Mouse (Mus musculus): Measurements from ENCODE around the gene Sephs2. TPM values are rescaled to one million over a fixed set of nuclear protein-coding genes. Genes with fewer than 3 reads are reported as not detected.

Gene Sephs2
- polyA plus RNA-seq (2015; fragmentation: Illumina TruSeq; extraction: RNeasy Lipid Tissue Mini Kit (QIAGEN cat#74804); ENCODE audit: low read depth, low replicate concordance), result 35.9 TPM

GRCm38 (mm10) chr7:127273925-127274789 lies at the start of gene Sephs2:
Gene Sephs2, minus strand, starts transcription at chr7:127274055.

GRCm38 (mm10) chr7:127296098-127296497 lies 22.2 kb upstream of the Sephs2 start, which contains the start of gene Itgal:
Gene Itgal, plus strand, starts transcription at chr7:127296260.

GRCm38 (mm10) chr7:127260309-127261111 lies 13.3 kb downstream of the Sephs2 start, which contains the start of gene Dctpp1:
Gene Dctpp1, minus strand, starts transcription at chr7:127260709.

GRCm38 (mm10) chr7:127243870-127244657 lies 29.8 kb downstream of the Sephs2 start, which contains the start of gene Zfp771:
Gene Zfp771, plus strand, starts transcription at chr7:127244274.

GRCm38 (mm10) chr7:127232622-127233367 lies 41.1 kb downstream of the Sephs2 start, which contains the start of the genes Zfp553 and Sept1:
Gene Zfp553, plus strand, starts transcription at chr7:127233061.
Gene Sept1, minus strand, starts transcription at chr7:127233130.

Other genes starting within 250 kb of the Sephs2 start
- gene Maz, start 247.0 kb downstream of the Sephs2 start, polyA plus RNA-seq (2015; fragmentation: Illumina TruSeq; extraction: RNeasy Lipid Tissue Mini Kit (QIAGEN cat#74804); ENCODE audit: low read depth, low replicate concordance), result 137 TPM
- 8.7 TPM for gene Kif22, start 231.6 kb downstream of the Sephs2 start, polyA plus RNA-seq (2015; fragmentation: Illumina TruSeq; extraction: RNeasy Lipid Tissue Mini Kit (QIAGEN cat#74804); ENCODE audit: low read depth, low replicate concordance)
- not detected for gene Zg16, start 186.7 kb downstream of the Sephs2 start, polyA plus RNA-seq (2015; fragmentation: Illumina TruSeq; extraction: RNeasy Lipid Tissue Mini Kit (QIAGEN cat#74804); ENCODE audit: low read depth, low replicate concordance)
- gene AI467606, start 182.7 kb downstream of the Sephs2 start, polyA plus RNA-seq (2015; fragmentation: Illumina TruSeq; extraction: RNeasy Lipid Tissue Mini Kit (QIAGEN cat#74804); ENCODE audit: low read depth, low replicate concordance), result 2.3 TPM
- gene Qprt, start 151.8 kb downstream of the Sephs2 start, polyA plus RNA-seq (2015; fragmentation: Illumina TruSeq; extraction: RNeasy Lipid Tissue Mini Kit (QIAGEN cat#74804); ENCODE audit: low read depth, low replicate concordance), result 0.36 TPM
- 0.21 TPM for gene Spn, start 136.2 kb downstream of the Sephs2 start, polyA plus RNA-seq (2015; fragmentation: Illumina TruSeq; extraction: RNeasy Lipid Tissue Mini Kit (QIAGEN cat#74804); ENCODE audit: low read depth, low replicate concordance)
- gene Cd2bp2, start 78.0 kb downstream of the Sephs2 start, polyA plus RNA-seq (2015; fragmentation: Illumina TruSeq; extraction: RNeasy Lipid Tissue Mini Kit (QIAGEN cat#74804); ENCODE audit: low read depth, low replicate concordance), result 74.5 TPM
- gene Tbc1d10b, start 65.6 kb downstream of the Sephs2 start, polyA plus RNA-seq (2015; fragmentation: Illumina TruSeq; extraction: RNeasy Lipid Tissue Mini Kit (QIAGEN cat#74804); ENCODE audit: low read depth, low replicate concordance), result 53.6 TPM
- 5.3 TPM for gene Mylpf, start 65.2 kb downstream of the Sephs2 start, polyA plus RNA-seq (2015; fragmentation: Illumina TruSeq; extraction: RNeasy Lipid Tissue Mini Kit (QIAGEN cat#74804); ENCODE audit: low read depth, low replicate concordance)
- 14.3 TPM for gene Zfp553, start 41.0 kb downstream of the Sephs2 start, polyA plus RNA-seq (2015; fragmentation: Illumina TruSeq; extraction: RNeasy Lipid Tissue Mini Kit (QIAGEN cat#74804); ENCODE audit: low read depth, low replicate concordance)
- 6.4 TPM for gene Sept1, start 40.9 kb downstream of the Sephs2 start, polyA plus RNA-seq (2015; fragmentation: Illumina TruSeq; extraction: RNeasy Lipid Tissue Mini Kit (QIAGEN cat#74804); ENCODE audit: low read depth, low replicate concordance)
- gene Zfp771, start 29.8 kb downstream of the Sephs2 start, polyA plus RNA-seq (2015; fragmentation: Illumina TruSeq; extraction: RNeasy Lipid Tissue Mini Kit (QIAGEN cat#74804); ENCODE audit: low read depth, low replicate concordance), result 23.6 TPM
- gene Dctpp1, start 13.3 kb downstream of the Sephs2 start, polyA plus RNA-seq (2015; fragmentation: Illumina TruSeq; extraction: RNeasy Lipid Tissue Mini Kit (QIAGEN cat#74804); ENCODE audit: low read depth, low replicate concordance), result 44.7 TPM
- gene Itgal, start 22.2 kb upstream of the Sephs2 start, polyA plus RNA-seq (2015; fragmentation: Illumina TruSeq; extraction: RNeasy Lipid Tissue Mini Kit (QIAGEN cat#74804); ENCODE audit: low read depth, low replicate concordance), result 0.46 TPM
- 11.7 TPM for gene Zfp768, start 71.5 kb upstream of the Sephs2 start, polyA plus RNA-seq (2015; fragmentation: Illumina TruSeq; extraction: RNeasy Lipid Tissue Mini Kit (QIAGEN cat#74804); ENCODE audit: low read depth, low replicate concordance)
- 5.3 TPM for gene Zfp747, start 102.0 kb upstream of the Sephs2 start, polyA plus RNA-seq (2015; fragmentation: Illumina TruSeq; extraction: RNeasy Lipid Tissue Mini Kit (QIAGEN cat#74804); ENCODE audit: low read depth, low replicate concordance)
- gene 9130019O22Rik, start 113.1 kb upstream of the Sephs2 start, polyA plus RNA-seq (2015; fragmentation: Illumina TruSeq; extraction: RNeasy Lipid Tissue Mini Kit (QIAGEN cat#74804); ENCODE audit: low read depth, low replicate concordance), result 2.3 TPM
- 5.9 TPM for gene E430018J23Rik, start 119.6 kb upstream of the Sephs2 start, polyA plus RNA-seq (2015; fragmentation: Illumina TruSeq; extraction: RNeasy Lipid Tissue Mini Kit (QIAGEN cat#74804); ENCODE audit: low read depth, low replicate concordance)
- gene Zfp764, start 132.8 kb upstream of the Sephs2 start, polyA plus RNA-seq (2015; fragmentation: Illumina TruSeq; extraction: RNeasy Lipid Tissue Mini Kit (QIAGEN cat#74804); ENCODE audit: low read depth, low replicate concordance), result 5.1 TPM
- 20.0 TPM for gene Zfp688, start 148.0 kb upstream of the Sephs2 start, polyA plus RNA-seq (2015; fragmentation: Illumina TruSeq; extraction: RNeasy Lipid Tissue Mini Kit (QIAGEN cat#74804); ENCODE audit: low read depth, low replicate concordance)
- gene Zfp689, start 175.1 kb upstream of the Sephs2 start, polyA plus RNA-seq (2015; fragmentation: Illumina TruSeq; extraction: RNeasy Lipid Tissue Mini Kit (QIAGEN cat#74804); ENCODE audit: low read depth, low replicate concordance), result 4.0 TPM
- 26.1 TPM for gene Prr14, start 185.6 kb upstream of the Sephs2 start, polyA plus RNA-seq (2015; fragmentation: Illumina TruSeq; extraction: RNeasy Lipid Tissue Mini Kit (QIAGEN cat#74804); ENCODE audit: low read depth, low replicate concordance)
- 44.8 TPM for gene Fbrs, start 205.1 kb upstream of the Sephs2 start, polyA plus RNA-seq (2015; fragmentation: Illumina TruSeq; extraction: RNeasy Lipid Tissue Mini Kit (QIAGEN cat#74804); ENCODE audit: low read depth, low replicate concordance)
- gene Srcap, start 237.9 kb upstream of the Sephs2 start, polyA plus RNA-seq (2015; fragmentation: Illumina TruSeq; extraction: RNeasy Lipid Tissue Mini Kit (QIAGEN cat#74804); ENCODE audit: low read depth, low replicate concordance), result 22.6 TPM
- 11.1 TPM for gene Gm42715, start 245.5 kb upstream of the Sephs2 start, polyA plus RNA-seq (2015; fragmentation: Illumina TruSeq; extraction: RNeasy Lipid Tissue Mini Kit (QIAGEN cat#74804); ENCODE audit: low read depth, low replicate concordance)

Data from brain, adult 10 weeks (tissue).